Mouse (Mus musculus) layer of hippocampus, adult 2 months (tissue): ENCODE results near the gene Bach1. TPM values are rescaled to one million over a fixed set of nuclear protein-coding genes. Genes with fewer than 3 reads are reported as not detected.

Experiments
- DNase-seq, 2 experiments: peaks; one replicate each; pipeline ENCODE4 v3.0.0; 2022; ENCODE audit warnings: low spot score in 2 of 2
- H3K27ac ChIP-seq: fragments of 200-600 bp; 2 replicates; pipeline ENCODE4 v1.8.1; 2022
- H3K4me3 ChIP-seq: fragments of 200-600 bp; 2 replicates; pipeline ENCODE4 v1.8.1; 2022; ENCODE audit warnings: mild to moderate bottlenecking
- CTCF ChIP-seq: fragments of 200-600 bp; conservative IDR thresholded peaks from 2 replicates; pipeline ENCODE4 v1.8.1; 2022; ENCODE audit warnings: antibody characterized with exemption, mild to moderate bottlenecking, moderate library complexity
- total RNA-seq, 2 experiments: library from RNA; stranded (reverse); gene quantifications; 2 replicates each; pipeline ENCODE4 v1.2.3; 2021

Bach1 gene
- total RNA-seq, 2 experiments from 2014 or later: 11.3 TPM

- no peak for DNase-seq
- H3K27ac ChIP-seq: no peak overlapping the region
- no peak for TF ChIP-seq CTCF
- H3K4me3 ChIP-seq: no peak overlapping the region
Observed at GRCm38 (mm10) chr16:87725241-87725640, 26.5 kb downstream of the Bach1 start.

DNA sequence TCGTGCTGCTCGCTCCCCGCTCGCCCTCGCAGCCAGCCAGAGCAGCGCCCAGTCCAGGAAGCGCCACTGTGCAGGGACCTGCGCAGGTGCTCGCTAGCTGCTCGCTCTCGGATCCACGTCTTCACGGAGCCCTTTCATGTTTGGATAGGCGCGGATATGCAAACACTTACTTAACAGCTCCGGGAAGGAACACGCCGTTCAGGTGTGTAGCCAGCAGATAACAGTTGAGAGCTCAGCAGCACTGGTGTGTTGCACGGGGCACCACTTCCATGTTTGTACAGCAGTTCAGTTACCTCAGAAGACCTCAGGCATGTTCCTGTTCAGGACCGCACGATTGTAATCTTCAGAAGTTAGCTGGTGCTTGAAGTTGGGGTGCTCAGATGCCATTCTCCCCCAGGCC lies 27.2 kb downstream of the Bach1 start:
- DNase-seq: no peak
- Histone ChIP-seq H3K27ac (no peak overlapping the region), H3K4me3 (no peak overlapping the region)
- no peak for TF ChIP-seq CTCF

DNA sequence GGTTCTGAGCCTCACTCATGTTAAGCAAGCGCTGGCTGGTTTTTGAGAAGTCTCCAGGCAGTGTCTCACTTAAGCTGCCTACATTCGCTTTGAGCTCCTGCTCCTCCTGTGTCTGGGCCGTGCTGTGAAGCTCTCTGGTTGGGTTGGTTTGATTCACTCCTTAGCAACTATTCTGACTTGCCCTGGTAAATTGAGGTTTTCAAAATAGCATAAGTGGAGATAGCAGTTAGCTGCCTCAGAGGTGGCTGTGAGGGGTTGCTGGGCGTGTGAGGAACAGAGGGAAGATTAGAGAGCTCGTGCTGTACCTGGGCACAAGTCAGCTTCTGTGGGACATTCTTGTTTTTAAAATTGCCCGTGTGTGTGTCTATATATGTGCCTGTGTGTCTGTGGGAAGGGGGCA lies 27.6 kb downstream of the Bach1 start:
- Histone ChIP-seq H3K4me3 (no peak overlapping the region), H3K27ac (no peak overlapping the region)
- no peak for DNase-seq
- TF ChIP-seq CTCF: no peak

GRCm38 (mm10) chr16:87727250-87727649 lies 28.5 kb downstream of the Bach1 start:
- no peak for TF ChIP-seq CTCF
- no peak overlapping the region for H3K4me3 ChIP-seq
- no peak for DNase-seq
- no peak overlapping the region for H3K27ac ChIP-seq

GRCm38 (mm10) chr16:87727918-87728317 lies 29.2 kb downstream of the Bach1 start:
- no peak for DNase-seq
- Histone ChIP-seq H3K4me3 (no peak overlapping the region), H3K27ac (no peak overlapping the region)
- no peak for TF ChIP-seq CTCF

- no peak for TF ChIP-seq CTCF
- no peak overlapping the region for H3K27ac ChIP-seq
- no peak overlapping the region for H3K4me3 ChIP-seq
- DNase-seq: no peak
Observed at GRCm38 (mm10) chr16:87728703-87729102, 30.0 kb downstream of the Bach1 start.

DNA sequence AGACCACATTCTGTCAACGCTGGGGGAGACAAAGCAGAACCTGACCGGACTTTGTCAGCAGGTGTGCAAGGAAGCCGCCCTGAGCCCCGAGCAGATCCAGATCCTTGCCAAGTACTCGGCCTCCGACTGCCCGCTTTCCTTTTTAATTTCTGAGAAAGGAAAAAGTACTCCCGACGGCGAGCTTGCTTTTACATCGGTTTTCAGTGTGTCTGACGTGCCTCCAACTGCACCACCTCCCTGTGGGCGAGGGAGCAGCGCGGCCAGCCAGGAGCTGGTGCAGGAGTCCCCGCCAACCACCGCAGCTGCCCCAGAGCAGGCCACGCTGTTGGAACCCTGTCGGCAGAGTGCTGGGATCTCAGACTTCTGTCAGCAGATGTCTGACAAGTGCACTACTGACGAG lies 30.7 kb downstream of the Bach1 start:
- no peak for TF ChIP-seq CTCF
- H3K27ac ChIP-seq: no peak overlapping the region
- no peak overlapping the region for H3K4me3 ChIP-seq
- DNase-seq: no peak

DNA sequence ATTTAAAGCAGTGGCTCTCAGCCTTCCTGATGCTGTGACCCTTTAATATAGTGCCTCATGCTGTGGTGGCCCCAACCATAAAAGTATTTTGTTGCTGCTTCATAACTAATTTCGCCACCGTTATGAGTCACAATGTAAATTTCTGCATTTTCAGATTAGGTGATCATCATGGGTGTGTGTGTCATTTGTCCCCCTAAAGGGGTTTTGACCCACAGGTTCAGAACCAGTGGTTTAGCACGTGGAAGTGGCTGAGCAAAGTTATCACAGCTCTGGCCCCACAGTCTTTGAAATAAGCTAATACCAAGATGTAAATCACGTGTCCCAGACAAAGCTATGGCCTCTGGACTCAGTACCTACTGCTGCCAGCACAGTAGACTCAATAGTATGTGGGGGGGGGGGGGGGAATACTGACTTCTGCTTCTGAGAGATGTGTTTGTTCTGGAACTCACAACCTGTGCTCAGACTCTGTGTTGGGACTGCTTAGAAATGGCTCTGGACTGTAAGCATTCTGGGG lies 36.2 kb downstream of the Bach1 start:
- no peak for DNase-seq
- Histone ChIP-seq H3K27ac (no peak overlapping the region), H3K4me3 (no peak overlapping the region)
- no peak for TF ChIP-seq CTCF

- no peak for DNase-seq
- Histone ChIP-seq H3K4me3 (no peak overlapping the region), H3K27ac (no peak overlapping the region)
- no peak for TF ChIP-seq CTCF
Observed at GRCm38 (mm10) chr16:87736106-87736505, 37.4 kb downstream of the Bach1 start.

GRCm38 (mm10) chr16:87737296-87737695 lies 38.6 kb downstream of the Bach1 start:
- DNase-seq: no peak
- TF ChIP-seq CTCF: no peak
- Histone ChIP-seq H3K4me3 (no peak overlapping the region), H3K27ac (no peak overlapping the region)

GRCm38 (mm10) chr16:87737842-87738639 lies 39.3 kb downstream of the Bach1 start:
- DNase-seq: no peak
- Histone ChIP-seq H3K4me3 (no peak overlapping the region), H3K27ac (no peak overlapping the region)
- TF ChIP-seq CTCF: no peak

DNA sequence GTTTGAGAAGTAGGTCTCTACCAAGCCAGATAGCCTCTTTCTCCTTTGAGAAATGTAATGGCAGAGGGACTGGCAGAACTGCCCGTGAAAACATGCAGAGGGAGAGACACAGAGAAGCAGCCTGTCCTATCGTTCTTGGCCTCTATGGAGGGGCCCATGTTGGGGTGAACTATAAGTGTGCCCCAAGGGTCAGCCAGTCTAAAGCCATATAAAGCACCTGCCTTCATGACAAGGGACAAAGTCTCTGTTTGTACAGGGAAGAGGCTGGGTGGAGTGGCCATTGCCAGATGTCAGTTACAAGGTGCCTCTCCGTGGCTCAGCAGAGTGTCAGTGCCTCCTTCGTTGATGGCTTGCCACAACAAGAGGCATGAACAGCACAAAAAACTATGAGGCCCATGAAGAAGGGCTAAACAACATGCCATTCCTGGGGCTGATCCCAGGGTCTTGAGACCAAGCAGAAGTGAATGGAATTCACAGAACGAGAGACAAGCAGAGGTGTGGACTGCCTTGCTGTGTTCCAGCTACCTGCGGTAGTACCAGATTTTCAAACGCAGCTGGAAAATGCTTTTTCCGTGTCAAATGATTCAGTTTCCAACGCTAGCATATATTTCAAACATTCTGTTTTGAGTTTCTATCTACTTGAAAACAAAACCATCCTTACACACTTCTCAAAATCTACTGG lies 42.4 kb downstream of the Bach1 start:
- no peak overlapping the region for H3K27ac ChIP-seq
- H3K4me3 ChIP-seq: no peak overlapping the region
- TF ChIP-seq CTCF: no peak
- DNase-seq: no peak

DNA sequence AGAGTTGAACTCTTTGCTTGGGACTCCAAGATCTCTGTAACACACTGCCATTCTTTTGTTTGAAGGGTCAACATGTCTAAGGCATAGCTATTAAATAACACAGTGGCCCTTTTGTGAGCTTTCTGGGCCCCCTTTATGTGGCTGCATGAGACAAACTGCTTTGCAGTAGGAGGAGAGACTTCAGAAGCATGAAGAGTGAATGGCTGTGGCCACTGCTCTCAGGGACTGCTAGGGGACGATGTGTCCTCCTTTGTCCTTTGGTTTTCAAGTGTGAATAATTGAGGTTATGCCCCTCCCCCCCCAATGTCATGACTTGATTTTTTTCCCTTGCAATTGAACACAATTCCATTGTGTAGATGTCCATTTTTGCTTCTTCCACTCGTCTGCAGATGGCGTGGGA lies 44.9 kb downstream of the Bach1 start:
- Histone ChIP-seq H3K4me3 (no peak overlapping the region), H3K27ac (no peak overlapping the region)
- DNase-seq: no peak
- TF ChIP-seq CTCF: no peak

DNA sequence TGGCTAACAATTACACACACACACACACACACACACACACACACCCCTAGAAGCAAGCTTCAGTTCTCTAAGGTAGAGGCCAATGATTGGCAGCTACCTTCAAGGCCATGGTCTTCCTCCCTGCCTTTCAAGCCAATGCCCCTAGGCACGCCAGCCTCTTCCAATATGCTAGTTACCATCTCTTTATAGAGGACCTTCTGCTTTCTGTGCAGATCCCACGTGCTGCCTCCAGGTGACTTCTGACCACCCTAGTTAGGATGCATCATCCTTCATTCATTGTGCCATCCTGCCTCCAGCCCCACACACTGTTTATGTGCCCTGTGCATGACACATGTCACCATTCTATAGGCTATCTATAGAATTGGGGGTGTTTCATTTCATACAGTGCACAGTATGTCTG lies 45.6 kb downstream of the Bach1 start:
- DNase-seq: no peak
- Histone ChIP-seq H3K27ac (no peak overlapping the region), H3K4me3 (no peak overlapping the region)
- no peak for TF ChIP-seq CTCF
